Mouse (Mus musculus) mouse trophoblast stem cell (cell line): ENCODE measurements around the gene Ccdc152.
"Not testable (repeated sequence)": the region's sequence is repeated elsewhere in the genome, so short reads cannot be mapped to it uniquely, and the experiment has no call there.

ENCODE experiments used
- in situ Hi-C, 2 experiments: fragments of 300-500 bp; cut with MseI, MboI; formaldehyde crosslinking; loops; 2 replicates in 1 of 2; 3 replicates in 1 of 2; pipeline ENCODE4 v1.15.1; 2025

The Ccdc152 gene

GRCm38 (mm10) chr15:3279242-3279641, 24.1 kb downstream of the Ccdc152 start:
- in situ Hi-C loops: no loop called here

DNA sequence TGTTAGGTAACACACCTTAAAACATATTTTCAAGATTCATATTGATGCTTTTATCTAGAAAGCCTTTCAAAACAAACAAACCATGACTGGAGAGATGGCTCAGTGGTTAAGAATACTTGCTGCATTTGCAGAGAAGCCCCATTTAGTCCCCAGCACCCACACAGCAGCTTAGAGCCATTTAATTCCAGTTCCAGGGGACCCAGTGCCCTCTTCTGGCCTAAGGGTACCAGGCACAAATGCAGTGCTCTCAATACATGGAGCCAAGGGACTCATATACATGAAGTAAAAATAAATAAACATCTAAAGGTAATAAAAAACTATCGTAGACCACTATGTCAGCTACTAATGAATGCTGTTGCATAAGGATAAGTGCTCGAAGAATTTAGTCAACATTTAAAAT, 25.9 kb downstream of the Ccdc152 start:
- in situ Hi-C loops: no loop called here

GRCm38 (mm10) chr15:3273191-3273590, 30.1 kb downstream of the Ccdc152 start:
- in situ Hi-C loops: no loop called here

DNA sequence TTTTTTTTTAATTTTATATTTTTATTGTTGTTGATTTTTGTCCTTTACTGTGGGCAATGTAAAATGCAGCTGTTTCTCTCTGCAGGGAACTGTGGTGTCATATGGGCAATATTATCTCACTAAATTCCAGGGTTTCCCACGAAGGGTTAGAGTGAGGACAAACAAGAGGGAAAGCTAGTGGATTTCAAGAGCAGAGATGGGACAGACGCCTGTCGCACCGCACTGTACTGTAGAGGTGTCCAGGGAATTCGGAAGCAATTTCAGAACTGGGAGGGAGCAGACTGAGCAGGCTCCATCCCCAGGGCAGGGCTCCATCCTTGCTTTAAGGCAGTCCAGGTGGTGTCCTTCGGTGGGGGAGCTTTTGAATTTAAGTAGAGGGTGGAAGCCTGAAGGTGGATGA, 32.1 kb downstream of the Ccdc152 start:
- in situ Hi-C loops: no loop called here

DNA sequence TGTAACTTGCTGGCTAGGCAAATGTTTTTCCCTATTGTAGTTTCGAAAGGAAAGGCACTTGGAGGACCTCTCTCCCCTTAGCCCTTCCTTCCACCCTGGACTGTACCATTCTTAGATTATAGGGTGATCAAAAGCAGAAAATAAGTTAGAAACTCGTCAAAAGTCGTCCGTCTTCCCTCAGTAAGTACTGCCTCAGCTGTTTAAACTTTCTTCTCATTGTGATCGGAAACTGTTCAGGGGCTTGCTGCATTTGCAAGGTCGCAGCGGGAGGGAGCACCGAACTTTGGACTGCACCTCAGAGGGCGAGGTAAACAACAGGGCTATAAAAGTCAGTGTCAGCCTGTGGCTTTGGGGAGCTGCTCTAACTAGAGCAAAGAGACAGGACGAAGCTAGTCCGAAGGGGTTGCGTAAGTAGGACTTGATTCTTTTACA, 32.7 kb downstream of the Ccdc152 start:
- in situ Hi-C loops: no loop called here

DNA sequence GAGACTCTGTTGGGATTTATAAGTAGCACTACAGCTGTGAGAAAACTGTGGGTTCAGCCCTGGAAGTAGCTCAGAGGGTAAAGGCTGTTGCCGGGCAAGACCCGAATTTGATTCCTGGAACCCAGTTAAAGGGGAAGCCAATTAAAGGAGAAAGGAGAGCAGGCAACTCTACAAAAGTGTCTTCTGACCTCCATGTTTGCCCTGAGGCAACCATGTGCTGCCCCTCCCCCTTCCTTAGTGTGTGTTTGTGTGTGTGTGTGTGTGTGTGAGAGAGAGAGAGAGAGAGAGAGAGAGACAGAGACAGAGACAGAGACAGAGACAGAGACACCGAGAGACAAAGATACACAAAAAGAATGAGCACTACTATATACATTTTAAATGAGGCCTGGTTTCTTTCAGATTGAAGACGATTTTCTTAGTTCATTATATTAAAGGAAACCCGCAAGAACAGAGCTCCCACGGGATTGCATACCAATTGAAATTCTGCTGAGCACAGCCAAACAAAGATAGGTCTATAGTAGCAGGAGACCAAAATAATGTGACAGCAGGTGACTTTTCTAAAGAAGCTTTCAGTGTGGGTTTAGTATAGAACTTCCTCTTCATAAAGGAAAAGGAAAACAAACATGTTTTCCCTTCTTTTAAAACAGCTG, 33.2 kb downstream of the Ccdc152 start:
- in situ Hi-C loops: no loop called here

GRCm38 (mm10) chr15:3269496-3269895, 33.8 kb downstream of the Ccdc152 start:
- in situ Hi-C loops: no loop called here

DNA sequence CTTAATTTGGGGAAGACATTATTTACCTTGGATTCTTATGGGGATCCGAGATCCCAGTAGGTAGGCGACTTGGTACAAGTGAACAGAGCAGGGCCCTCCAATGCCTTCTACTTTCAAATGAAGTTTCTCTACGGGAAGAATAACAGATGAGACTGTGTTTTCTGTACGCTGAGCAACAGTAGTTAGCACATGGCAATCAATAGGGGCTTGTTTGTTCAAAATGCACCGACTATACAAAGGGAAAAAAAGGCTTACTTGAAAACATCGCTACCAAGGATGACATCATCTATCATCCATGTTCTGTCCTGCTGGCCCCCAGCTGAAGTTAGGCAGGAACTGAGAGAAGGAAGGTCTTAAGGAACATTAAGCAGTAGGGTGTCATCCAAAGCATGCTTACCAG, 35.1 kb downstream of the Ccdc152 start, which contains the start of gene Selenop:
TSS of gene Selenop (plus strand) at position 301 of the 400 bp plus-strand sequence.
- in situ Hi-C loops: no loop called here

DNA sequence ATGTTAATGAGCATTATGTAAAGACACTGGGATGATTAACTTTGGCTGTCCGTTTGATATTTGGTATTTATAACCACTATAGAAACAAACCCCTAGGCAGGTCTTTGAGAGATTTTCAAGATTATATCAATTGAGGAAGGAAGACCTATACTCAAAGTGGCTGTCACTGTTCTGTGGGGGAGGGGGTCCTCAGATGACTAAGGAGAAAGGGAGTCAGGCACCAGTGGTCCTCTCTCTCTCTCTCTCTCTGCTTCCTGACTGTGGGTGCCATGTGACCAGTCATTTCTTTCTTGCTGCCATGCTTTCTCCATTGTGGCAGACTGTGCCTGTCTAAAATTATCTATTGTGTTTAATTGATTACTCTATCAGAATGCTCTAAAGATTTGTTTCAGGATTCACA, 38.5 kb downstream of the Ccdc152 start:
- in situ Hi-C loops: no loop called here

DNA sequence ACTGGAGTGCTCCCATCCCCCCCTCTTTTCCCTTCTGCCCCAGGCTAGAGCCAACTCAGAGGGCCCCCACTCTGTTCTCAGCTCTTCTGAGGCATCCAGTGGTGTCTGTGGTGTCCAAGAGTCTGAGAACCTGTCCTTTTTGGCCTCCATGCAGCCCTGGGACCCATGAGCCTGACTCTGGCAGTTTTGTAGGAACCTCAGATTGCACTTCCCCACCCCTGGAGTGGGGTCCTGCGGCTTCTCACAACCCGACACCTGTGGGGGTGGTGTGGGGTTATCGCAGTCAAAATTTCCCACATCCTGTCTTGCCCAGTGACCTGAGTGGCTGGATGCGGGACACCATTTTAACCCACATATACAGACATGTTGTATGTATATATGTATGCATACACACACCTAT, 39.0 kb downstream of the Ccdc152 start:
- in situ Hi-C loops: no loop called here

GRCm38 (mm10) chr15:3262883-3263282, 40.4 kb downstream of the Ccdc152 start:
- in situ Hi-C loops: no loop called here

DNA sequence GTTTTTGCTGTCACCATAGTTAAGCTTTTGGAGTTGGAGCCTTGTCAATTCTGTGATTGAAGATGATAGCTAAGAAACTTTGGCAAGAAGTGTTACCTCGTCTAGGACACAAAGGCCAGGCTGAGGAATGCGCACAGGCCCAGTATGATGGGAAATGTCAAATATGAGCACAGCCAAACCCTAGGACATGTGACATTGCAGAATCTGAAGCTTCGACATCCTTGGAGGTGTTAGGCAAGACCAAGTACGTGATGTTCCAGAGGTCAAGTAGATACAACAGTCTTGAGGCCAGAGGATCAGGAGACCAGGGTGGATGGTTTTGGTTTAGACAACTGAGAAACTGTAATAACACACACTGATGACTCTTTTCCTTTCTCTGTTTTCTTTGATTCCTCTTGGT, 43.0 kb downstream of the Ccdc152 start:
- in situ Hi-C loops: no loop called here

DNA sequence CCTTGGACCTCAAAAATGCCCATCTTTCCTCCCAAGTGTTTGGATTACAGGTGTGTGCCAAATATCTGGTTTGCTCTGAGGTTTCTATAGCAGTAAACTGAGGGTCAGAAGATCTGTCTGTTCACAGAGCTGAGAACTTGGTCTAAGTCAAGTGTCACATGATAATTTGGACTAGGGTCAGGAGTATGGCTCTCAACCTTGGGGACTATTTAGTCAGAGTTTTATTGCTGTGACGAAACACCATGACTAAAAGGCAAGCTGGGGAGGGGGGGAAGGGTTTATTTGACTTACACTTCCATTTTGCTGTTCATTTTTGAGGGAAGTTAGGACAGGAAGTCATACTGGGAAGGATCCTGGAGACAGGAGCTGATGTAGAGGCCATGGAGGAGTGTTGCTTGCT, 44.3 kb downstream of the Ccdc152 start:
- in situ Hi-C loops: no loop called here

GRCm38 (mm10) chr15:3251718-3252067, 51.6 kb downstream of the Ccdc152 start:
- in situ Hi-C loops: no loop called here

DNA sequence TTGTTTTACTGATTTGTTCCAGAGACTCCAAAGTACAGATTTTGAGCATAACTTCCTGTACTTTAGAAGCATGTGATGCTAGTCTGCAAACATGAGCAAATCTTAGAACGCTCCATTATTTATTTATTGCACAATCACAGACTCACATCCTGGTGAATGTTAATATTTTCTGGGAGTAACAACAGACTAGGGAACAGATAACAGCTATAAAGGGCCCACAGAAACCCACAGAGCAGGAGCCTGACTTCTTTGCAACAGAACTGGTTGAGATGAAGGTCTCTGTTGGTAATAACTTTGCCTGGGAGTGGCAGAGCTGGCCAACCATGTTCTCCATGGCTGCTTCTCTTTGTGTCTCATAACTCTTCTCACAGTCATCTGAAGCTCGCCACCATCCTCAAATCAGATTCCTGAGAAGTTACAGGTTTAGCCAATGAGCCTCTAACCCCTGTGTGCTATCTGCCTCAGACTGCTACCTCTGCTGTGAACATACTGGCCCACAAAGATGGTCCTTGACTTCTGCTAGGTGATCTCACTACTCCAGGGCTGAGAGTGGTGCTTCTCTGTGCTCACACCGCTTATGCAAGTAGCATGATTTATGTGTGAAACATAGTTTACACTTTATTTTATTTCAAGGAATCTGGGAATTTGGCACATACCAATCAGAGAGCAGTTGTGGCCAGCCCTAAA, 52.2 kb downstream of the Ccdc152 start:
- in situ Hi-C loops: no loop called here

GRCm38 (mm10) chr15:3250620-3251019, 52.7 kb downstream of the Ccdc152 start:
- in situ Hi-C loops: no loop called here

DNA sequence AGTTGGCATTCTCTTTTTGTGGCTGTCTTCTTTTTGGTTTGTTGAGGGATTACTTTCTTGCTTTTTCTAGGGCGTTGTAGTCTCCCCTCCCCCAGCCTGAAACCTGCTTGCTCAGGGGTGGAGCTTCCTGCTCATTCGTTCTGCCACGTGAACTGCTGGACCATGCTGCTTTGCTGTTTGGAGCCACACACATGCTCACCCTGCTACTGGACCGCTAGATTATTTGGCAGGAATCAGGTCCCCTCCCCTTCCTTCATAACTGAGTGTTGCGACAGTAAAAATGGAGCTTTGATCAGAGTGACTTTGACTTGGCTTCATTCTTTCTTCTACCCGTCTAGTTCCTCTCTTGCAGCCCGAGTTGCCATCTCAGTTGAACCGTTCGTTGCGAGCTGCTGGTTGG, 58.3 kb downstream of the Ccdc152 start:
- in situ Hi-C loops: not testable (repeated sequence)

DNA sequence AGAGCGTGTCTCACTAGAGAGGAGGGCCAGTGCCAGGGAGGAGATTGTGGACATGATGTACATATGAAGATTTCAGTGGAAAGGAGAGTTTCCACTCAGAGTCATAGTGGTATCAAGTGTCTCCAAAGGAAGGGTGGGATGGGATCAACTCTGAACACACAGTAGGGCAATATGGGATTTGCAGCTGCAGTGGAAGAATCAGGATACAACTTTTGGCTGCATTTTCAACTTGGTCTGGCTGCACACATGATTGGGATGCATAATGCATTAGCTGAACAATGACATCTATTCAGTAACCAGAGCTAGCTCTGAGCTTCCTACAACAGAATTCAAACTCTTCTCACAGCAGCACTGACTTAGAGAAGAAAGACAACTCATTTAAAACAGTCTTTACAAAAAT, 65.4 kb downstream of the Ccdc152 start:
- in situ Hi-C loops: no loop called here

DNA sequence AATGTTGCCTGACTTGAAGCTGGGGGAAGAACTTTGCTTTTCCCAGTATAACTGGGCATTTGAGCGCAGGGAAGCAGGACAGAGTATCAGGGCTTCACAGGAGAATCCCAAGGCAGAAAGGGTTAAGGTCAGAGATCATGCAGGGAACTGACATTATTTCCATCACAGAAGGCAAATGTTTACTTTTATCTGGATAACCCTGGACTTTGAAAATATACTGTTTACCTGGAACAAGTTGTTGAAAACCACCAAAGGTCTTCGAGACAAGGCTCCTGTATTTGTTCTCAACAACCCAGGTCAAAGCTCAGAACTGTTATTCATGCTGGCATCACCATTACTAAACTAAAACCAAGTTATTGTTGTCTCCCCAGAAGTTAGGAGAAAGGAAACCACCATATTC, 67.0 kb downstream of the Ccdc152 start:
- in situ Hi-C loops: no loop called here

- in situ Hi-C loops: no loop called here
Observed at GRCm38 (mm10) chr15:3233837-3234551, 69.3 kb downstream of the Ccdc152 start.

DNA sequence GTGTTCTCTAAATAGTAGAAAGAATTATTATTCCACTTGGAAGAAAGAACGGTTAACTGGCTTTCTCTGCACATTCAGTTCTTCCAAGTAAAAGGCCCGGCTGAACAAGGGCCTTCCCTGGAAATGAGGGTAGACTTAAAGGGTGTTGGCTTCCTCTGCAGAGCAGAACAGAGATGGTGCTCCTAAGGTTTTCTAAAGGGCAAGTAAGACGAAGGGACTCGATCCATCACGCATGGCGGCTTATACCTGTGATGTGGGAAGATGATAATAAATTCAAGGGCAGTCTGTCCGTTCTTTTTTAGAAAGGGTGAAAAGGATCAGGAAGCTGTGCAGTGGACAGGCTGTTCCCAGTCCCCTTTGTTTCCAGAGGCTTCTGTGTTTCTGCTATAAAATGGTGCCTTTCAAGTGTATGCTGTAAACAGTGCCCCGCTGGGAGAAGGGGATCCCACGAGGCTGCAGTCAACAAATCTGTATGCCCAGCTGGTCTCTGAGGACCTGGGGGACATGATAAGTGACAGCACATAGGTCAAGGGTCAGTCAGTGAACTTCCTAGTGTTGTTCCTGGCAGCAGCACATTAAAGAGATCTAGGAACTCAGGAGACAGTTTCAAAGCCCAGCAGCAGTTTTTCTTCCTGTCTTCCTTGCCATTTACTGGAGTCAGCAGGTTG, 71.0 kb downstream of the Ccdc152 start:
- in situ Hi-C loops: no loop called here

GRCm38 (mm10) chr15:3231004-3231403, 72.3 kb downstream of the Ccdc152 start:
- in situ Hi-C loops: no loop called here
